Mouse (Mus musculus): ENCODE measurements at regions not wholly inside any gene's neighbourhood (a gene's known extent, or its start where the extent isn't known, plus 50 kb on each side); places are given as distances from the start of the nearest gene placed in this dataset.
A peak's percentile ranks its signal among the peaks of the same experiment; 100 is the strongest.
"Not testable (repeated sequence)": the region's sequence is repeated elsewhere in the genome, so short reads cannot be mapped to it uniquely, and the experiment has no call there.

DNA sequence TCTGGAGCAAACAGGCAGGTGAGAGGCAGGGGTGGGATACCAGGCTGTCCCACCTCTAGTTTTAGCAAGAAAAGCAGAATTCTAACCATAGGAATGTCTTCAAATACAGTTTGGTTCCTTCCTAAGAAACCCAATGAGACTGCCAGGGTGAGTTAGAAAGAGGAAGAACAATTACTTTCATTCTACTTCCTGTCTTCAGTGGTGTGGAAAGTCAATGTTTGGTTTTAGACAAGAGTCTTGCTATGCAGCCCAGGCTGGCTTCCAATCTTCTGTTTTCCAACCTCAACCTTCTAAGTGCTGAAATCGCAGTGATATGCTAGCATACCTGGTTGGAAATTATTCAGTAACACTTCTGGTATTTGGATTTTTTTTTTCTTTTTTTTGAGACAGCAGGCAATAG is 77.1 kb upstream of the Spon1 start:
- Histone ChIP-seq H3K4me2 (ENCODE audit: low read depth, low read length) (no peak overlapping the region), H3K9me3 (ENCODE audit: control insufficient read depth, low read length) (no peaks in the 10 kb centered on the region), H3K4me1 (replicated peaks; ENCODE audit: control insufficient read depth, insufficient read depth, low read length) (peaks cover 6% of the 10 kb centered on the region; the same call in 1 of the 2 replicates), H3K4me3 (ENCODE audit: low read length) (no peak overlapping the region), H3K27ac (ENCODE audit: low read length) (peak overlapping the region; percentile 86), H3K9ac (ENCODE audit: low read length) (no peak overlapping the region), H3K36me3 (ENCODE audit: control insufficient read depth, insufficient read depth, low read length) (no peaks in the 10 kb centered on the region), H3K27me3 (ENCODE audit: control insufficient read depth, insufficient read depth, low read depth, low read length) (no peaks in the 10 kb centered on the region)
- ATAC-seq (ENCODE audit: low read depth) = peak; percentile 54; the same call in 1 of the 2 replicates
- 50% methylated on average over 1 of the region's 1 CpGs for WGBS

DNA sequence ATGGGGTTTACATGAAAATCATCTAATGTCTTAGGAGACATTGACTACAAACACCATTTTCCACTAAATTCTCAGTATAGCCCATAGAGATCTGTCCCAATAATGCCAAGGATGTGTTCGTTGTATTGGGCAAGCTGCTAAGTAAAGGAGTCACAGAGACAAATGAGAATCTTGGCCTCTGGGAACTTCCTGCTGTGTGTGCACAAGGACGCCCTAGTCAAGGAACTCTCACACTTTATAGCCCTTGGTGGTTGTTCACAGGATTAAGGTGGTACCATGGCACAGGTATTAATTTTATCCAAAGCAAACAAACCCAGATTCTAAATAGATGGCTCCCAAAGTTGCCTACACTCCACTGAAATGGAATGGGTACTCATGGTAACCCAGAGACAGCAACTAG is 76.7 kb upstream of the Spon1 start:
- Histone ChIP-seq H3K9ac (ENCODE audit: low read length) (no peak overlapping the region), H3K4me1 (replicated peaks; ENCODE audit: control insufficient read depth, insufficient read depth, low read length) (peaks cover 6% of the 10 kb centered on the region; the same call in 1 of the 2 replicates), H3K27ac (ENCODE audit: low read length) (peak overlapping the region; percentile 37; the same call in 1 of the 2 replicates), H3K4me2 (ENCODE audit: low read depth, low read length) (no peak overlapping the region), H3K9me3 (ENCODE audit: control insufficient read depth, low read length) (no peaks in the 10 kb centered on the region), H3K4me3 (ENCODE audit: low read length) (no peak overlapping the region), H3K27me3 (ENCODE audit: control insufficient read depth, insufficient read depth, low read depth, low read length) (no peaks in the 10 kb centered on the region), H3K36me3 (ENCODE audit: control insufficient read depth, insufficient read depth, low read length) (no peaks in the 10 kb centered on the region)
- ATAC-seq (ENCODE audit: low read depth) = no peak
- 57% methylated on average over 2 of the region's 2 CpGs for WGBS

DNA sequence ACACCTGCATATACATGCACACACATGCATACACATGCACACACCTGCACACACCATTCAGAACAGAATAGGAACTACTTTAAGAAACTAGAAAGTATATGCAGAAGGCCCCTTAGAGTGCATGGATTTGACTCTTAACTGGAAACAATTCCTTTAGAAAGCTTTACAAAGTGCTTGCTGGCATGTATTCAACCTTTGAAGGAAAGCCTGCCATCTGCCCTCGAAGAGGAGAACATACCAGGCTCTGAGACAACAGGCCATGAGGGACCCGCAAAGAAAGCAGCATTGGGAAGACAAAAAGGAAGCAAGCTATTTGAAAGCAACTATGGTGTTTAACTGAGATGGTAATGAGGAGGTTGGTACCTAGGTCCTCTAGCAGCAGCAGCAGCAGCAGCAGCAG is 74.0 kb upstream of the Spon1 start:
- H3K27me3 ChIP-seq (ENCODE audit: control insufficient read depth, insufficient read depth, low read depth, low read length) = no peaks in the 10 kb centered on the region
- H3K4me3 ChIP-seq (ENCODE audit: low read length) = no peak overlapping the region
- no peak overlapping the region for H3K4me2 ChIP-seq (ENCODE audit: low read depth, low read length)
- H3K9ac ChIP-seq (ENCODE audit: low read length) = no peak overlapping the region
- no peak for ATAC-seq (ENCODE audit: low read depth)
- no peaks in the 10 kb centered on the region for H3K36me3 ChIP-seq (ENCODE audit: control insufficient read depth, insufficient read depth, low read length)
- no peaks in the 10 kb centered on the region for H3K9me3 ChIP-seq (ENCODE audit: control insufficient read depth, low read length)
- WGBS = 41% methylated on average over 2 of the region's 2 CpGs
- no peak overlapping the region for H3K27ac ChIP-seq (ENCODE audit: low read length)
- peaks cover 6% of the 10 kb centered on the region; the same call in 1 of the 2 replicates for H3K4me1 ChIP-seq (replicated peaks; ENCODE audit: control insufficient read depth, insufficient read depth, low read length)

DNA sequence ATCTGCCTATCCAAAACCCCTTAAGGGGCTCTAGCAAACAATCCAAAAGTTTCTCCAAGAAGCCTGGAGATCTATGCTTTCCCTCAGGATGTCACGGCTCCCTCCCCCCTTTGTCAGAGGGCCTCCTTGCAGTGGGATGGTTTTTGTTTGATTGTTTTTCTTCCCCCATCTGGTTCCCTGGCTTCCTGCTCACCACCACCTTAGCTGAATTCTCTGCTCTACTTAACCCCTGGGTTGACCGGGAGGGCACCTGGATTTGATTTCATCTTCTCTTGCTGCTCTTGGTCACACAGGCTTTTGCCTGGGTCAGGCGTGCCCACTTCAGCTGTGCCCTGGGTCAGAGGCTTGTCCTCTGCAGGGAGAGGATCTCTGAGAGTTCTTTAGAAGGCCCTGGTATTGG is 72.3 kb upstream of the Spon1 start:
- no peak for ATAC-seq (ENCODE audit: low read depth)
- Histone ChIP-seq H3K4me1 (replicated peaks; ENCODE audit: control insufficient read depth, insufficient read depth, low read length) (peaks cover 1% of the 10 kb centered on the region; the same call in 1 of the 2 replicates), H3K4me2 (ENCODE audit: low read depth, low read length) (no peak overlapping the region), H3K27me3 (ENCODE audit: control insufficient read depth, insufficient read depth, low read depth, low read length) (no peaks in the 10 kb centered on the region), H3K36me3 (ENCODE audit: control insufficient read depth, insufficient read depth, low read length) (no peaks in the 10 kb centered on the region), H3K9ac (ENCODE audit: low read length) (no peak overlapping the region), H3K4me3 (ENCODE audit: low read length) (no peak overlapping the region), H3K9me3 (ENCODE audit: control insufficient read depth, low read length) (no peaks in the 10 kb centered on the region), H3K27ac (ENCODE audit: low read length) (no peak overlapping the region)
- 33% methylated on average over 3 of the region's 3 CpGs for WGBS

DNA sequence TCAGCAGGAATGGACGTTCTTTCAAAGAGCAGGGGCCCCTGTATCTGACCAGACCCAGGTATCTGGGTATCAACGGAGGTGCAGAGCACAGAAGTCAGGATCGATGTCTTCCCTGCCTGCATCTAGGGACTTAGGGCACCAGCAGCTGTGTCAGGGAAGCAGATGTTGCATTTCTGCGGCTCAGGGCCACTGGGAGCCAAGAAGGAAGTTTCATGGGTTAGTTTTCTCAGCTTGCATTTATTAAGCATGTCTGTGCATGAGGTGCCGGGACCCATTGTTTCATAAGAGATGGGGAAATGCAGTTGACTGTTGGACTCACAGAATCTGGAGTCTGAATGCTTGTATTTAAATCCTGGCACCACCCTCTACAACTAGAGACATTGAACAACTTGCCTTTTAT is 71.3 kb upstream of the Spon1 start:
- Histone ChIP-seq H3K4me3 (ENCODE audit: low read length) (no peak overlapping the region), H3K4me1 (replicated peaks; ENCODE audit: control insufficient read depth, insufficient read depth, low read length) (no peaks in the 10 kb centered on the region), H3K36me3 (ENCODE audit: control insufficient read depth, insufficient read depth, low read length) (no peaks in the 10 kb centered on the region), H3K9ac (ENCODE audit: low read length) (no peak overlapping the region), H3K4me2 (ENCODE audit: low read depth, low read length) (no peak overlapping the region), H3K27ac (ENCODE audit: low read length) (no peak overlapping the region), H3K27me3 (ENCODE audit: control insufficient read depth, insufficient read depth, low read depth, low read length) (no peaks in the 10 kb centered on the region), H3K9me3 (ENCODE audit: control insufficient read depth, low read length) (no peaks in the 10 kb centered on the region)
- 68% methylated on average over 5 of the region's 5 CpGs for WGBS
- no peak for ATAC-seq (ENCODE audit: low read depth)

DNA sequence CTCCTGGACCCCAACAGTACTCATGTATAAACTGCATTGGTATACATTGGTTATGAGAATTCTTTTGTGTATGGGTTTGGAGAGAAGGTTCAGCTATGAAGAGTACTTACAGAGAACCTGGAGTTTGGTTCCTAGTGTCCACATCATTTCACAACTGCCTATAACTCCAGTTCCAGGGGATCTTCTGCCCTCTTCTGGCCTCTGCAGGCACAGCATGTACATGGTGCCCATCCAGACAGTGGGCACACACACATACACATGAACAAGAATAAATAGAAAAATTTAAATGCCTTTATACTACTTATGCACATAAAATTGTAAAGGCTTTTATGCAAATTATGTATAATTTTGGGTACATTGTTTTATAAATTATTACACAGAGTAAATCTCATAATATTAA is 59.9 kb upstream of the Spon1 start:
- no peaks in the 10 kb centered on the region for H3K9me3 ChIP-seq (ENCODE audit: control insufficient read depth, low read length)
- no peaks in the 10 kb centered on the region for H3K36me3 ChIP-seq (ENCODE audit: control insufficient read depth, insufficient read depth, low read length)
- no peak overlapping the region for H3K4me3 ChIP-seq (ENCODE audit: low read length)
- H3K4me1 ChIP-seq (replicated peaks; ENCODE audit: control insufficient read depth, insufficient read depth, low read length) = no peaks in the 10 kb centered on the region
- H3K9ac ChIP-seq (ENCODE audit: low read length) = no peak overlapping the region
- H3K27ac ChIP-seq (ENCODE audit: low read length) = no peak overlapping the region
- no peak overlapping the region for H3K4me2 ChIP-seq (ENCODE audit: low read depth, low read length)
- ATAC-seq (ENCODE audit: low read depth) = no peak
- H3K27me3 ChIP-seq (ENCODE audit: control insufficient read depth, insufficient read depth, low read depth, low read length) = no peaks in the 10 kb centered on the region

DNA sequence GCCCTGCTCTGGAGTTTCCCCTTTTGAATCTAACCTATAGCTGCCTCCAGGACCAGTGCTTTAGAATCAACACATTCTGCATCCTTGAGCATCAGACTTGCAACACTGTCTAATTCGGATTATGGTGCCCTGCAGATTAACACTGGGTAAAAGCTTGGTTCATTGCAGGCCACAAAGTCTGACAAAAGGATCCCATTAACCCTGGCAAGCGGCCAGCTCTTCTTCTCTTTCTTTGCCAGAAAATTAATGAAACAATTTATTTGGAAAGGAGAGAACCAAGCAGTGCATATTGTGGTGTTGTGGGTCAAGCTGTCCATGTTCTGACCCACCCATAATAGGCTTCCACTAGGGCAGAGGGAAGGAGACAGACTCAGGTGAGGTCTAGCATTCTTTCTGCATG is 58.2 kb upstream of the Spon1 start:
- ATAC-seq (ENCODE audit: low read depth) = no peak
- no peak overlapping the region for H3K4me2 ChIP-seq (ENCODE audit: low read depth, low read length)
- no peak overlapping the region for H3K27ac ChIP-seq (ENCODE audit: low read length)
- WGBS = 60% methylated on average over 2 of the region's 2 CpGs
- H3K36me3 ChIP-seq (ENCODE audit: control insufficient read depth, insufficient read depth, low read length) = no peaks in the 10 kb centered on the region
- no peaks in the 10 kb centered on the region for H3K27me3 ChIP-seq (ENCODE audit: control insufficient read depth, insufficient read depth, low read depth, low read length)
- H3K9ac ChIP-seq (ENCODE audit: low read length) = no peak overlapping the region
- H3K9me3 ChIP-seq (ENCODE audit: control insufficient read depth, low read length) = no peaks in the 10 kb centered on the region
- no peak overlapping the region for H3K4me3 ChIP-seq (ENCODE audit: low read length)
- no peaks in the 10 kb centered on the region for H3K4me1 ChIP-seq (replicated peaks; ENCODE audit: control insufficient read depth, insufficient read depth, low read length)

DNA sequence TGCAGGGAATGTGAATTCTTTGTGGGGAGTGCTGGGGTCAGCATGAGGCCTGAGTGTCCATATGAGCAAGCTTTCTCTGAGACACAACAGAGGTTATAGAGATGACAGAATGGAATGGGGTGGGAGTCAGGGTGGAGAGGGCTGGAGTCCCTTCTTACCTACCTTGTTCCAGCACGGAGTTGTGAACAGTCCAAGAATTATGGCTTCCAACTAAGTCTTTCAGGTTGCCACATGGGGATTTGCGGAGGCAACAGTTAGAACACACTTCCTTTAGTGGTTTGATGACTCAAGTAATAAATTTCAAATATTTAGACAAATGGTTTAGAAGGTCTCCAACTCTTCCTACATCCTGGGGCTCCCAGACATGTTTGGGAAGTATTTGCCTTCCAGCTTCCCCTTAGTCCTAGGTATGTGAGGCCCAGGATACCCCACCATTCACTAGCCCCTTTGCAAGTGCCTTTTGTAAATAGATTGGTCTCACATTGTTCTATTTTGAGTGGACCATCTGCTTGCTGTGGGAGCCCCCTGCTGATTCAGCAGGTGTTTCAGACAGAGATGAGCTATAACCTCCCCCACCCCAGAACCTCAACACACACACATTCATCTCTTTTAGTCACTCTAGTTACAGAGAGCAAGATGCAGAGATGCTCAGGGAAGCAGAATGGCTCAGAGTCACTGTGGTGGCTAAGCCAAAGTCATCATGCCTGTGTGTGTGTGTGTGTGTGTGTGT is 55.1 kb upstream of the Spon1 start:
- Histone ChIP-seq H3K4me3 (ENCODE audit: low read length) (no peak overlapping the region), H3K4me2 (ENCODE audit: low read depth, low read length) (no peak overlapping the region), H3K9ac (ENCODE audit: low read length) (no peak overlapping the region), H3K4me1 (replicated peaks; ENCODE audit: control insufficient read depth, insufficient read depth, low read length) (no peaks in the 10 kb centered on the region), H3K27ac (ENCODE audit: low read length) (no peak overlapping the region), H3K27me3 (ENCODE audit: control insufficient read depth, insufficient read depth, low read depth, low read length) (no peaks in the 10 kb centered on the region), H3K36me3 (ENCODE audit: control insufficient read depth, insufficient read depth, low read length) (no peaks in the 10 kb centered on the region), H3K9me3 (ENCODE audit: control insufficient read depth, low read length) (no peaks in the 10 kb centered on the region)
- ATAC-seq (ENCODE audit: low read depth) = no peak
- 69% methylated on average over 2 of the region's 2 CpGs for WGBS

DNA sequence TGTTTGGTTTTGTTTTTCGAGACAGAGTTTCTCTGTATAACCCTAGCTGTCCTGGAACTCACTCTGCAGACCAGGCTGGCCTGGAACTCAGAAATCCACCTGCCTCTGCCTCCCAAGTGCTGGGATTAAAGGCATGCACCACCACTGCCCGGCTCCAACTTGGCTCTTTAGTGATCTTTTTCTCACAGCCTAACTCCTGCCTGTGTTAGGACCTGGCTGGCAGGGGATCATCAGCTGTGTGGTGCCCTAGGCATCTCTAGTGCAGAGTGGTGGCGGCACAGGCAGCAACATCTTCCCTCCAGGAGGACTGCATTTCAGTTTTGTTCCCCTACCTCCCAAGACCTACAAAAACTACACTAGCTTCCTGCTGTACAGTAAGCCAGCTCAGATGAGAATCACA is 54.4 kb upstream of the Spon1 start:
- H3K9ac ChIP-seq (ENCODE audit: low read length); H3K4me2 ChIP-seq (ENCODE audit: low read depth, low read length); H3K27me3 ChIP-seq (ENCODE audit: control insufficient read depth, insufficient read depth, low read depth, low read length); H3K4me3 ChIP-seq (ENCODE audit: low read length); H3K9me3 ChIP-seq (ENCODE audit: control insufficient read depth, low read length); H3K4me1 ChIP-seq (replicated peaks; ENCODE audit: control insufficient read depth, insufficient read depth, low read length); H3K27ac ChIP-seq (ENCODE audit: low read length); ATAC-seq (ENCODE audit: low read depth); H3K36me3 ChIP-seq (ENCODE audit: control insufficient read depth, insufficient read depth, low read length): not testable (repeated sequence)
- WGBS = 59% methylated on average over 3 of the region's 3 CpGs

Measured in lung, embryonic 16.5 days (tissue).